Mouse (Mus musculus) stomach, postnatal 0 days (tissue): ENCODE results near the gene Enho. TPM values are rescaled to one million over a fixed set of nuclear protein-coding genes. Genes with fewer than 3 reads are reported as not detected.

Source experiments
- ATAC-seq: fragments of 200-750 bp; cut with Nextera tagmentation; 2 replicates; pipeline ENCODE4 v1.8.0; 2017; ENCODE audit not compliant: low FRiP score, low TSS enrichment
- DNase-seq: peaks from one replicate; pipeline ENCODE4 v3.0.0-alpha.2; 2016; ENCODE audit warnings: low spot score
- H3K27ac ChIP-seq: fragments of 300-500 bp; sonication (generic); replicated peaks from 2 replicates; pipeline ENCODE4 v1.5.1; 2014; ENCODE audit warnings: mild to moderate bottlenecking, control low read depth
- H3K27me3 ChIP-seq: fragments of 300-500 bp; sonication (generic); 2 replicates; pipeline ENCODE4 v1.6.1; 2014; ENCODE audit warnings: low read length; ENCODE audit not compliant: control insufficient read depth, insufficient read depth
- H3K36me3 ChIP-seq: fragments of 300-500 bp; sonication (generic); 2 replicates; pipeline ENCODE4 v1.6.1; 2014; ENCODE audit warnings: low read length, mixed read lengths; ENCODE audit not compliant: control insufficient read depth, insufficient read depth
- H3K4me1 ChIP-seq: fragments of 300-500 bp; sonication (generic); replicated peaks from 2 replicates; pipeline ENCODE4 v1.6.1; 2014; ENCODE audit warnings: antibody characterized with exemption; ENCODE audit not compliant: control insufficient read depth, insufficient read depth
- H3K4me2 ChIP-seq: fragments of 300-500 bp; sonication (generic); replicated peaks from 2 replicates; pipeline ENCODE4 v1.6.1; 2014; ENCODE audit warnings: low read depth, mild to moderate bottlenecking, control low read depth, moderate library complexity
- H3K4me3 ChIP-seq: fragments of 300-500 bp; sonication (generic); 2 replicates; pipeline ENCODE4 v1.5.1; 2014; ENCODE audit warnings: low read depth, low read length, control low read depth
- H3K9ac ChIP-seq: fragments of 300-500 bp; sonication (generic); 2 replicates; pipeline ENCODE4 v1.6.1; 2014; ENCODE audit warnings: mild to moderate bottlenecking, low read length, control low read depth, mixed read lengths
- H3K9me3 ChIP-seq: fragments of 300-500 bp; sonication (generic); 2 replicates; pipeline ENCODE4 v1.6.1; 2016; ENCODE audit warnings: low read length; ENCODE audit not compliant: control insufficient read depth
- CTCF ChIP-seq: IDR thresholded peaks from 2 replicates; pipeline ENCODE4 v1.5.1; 2016; ENCODE audit warnings: antibody characterized with exemption, low read depth, mild to moderate bottlenecking, moderate library complexity
- EP300 ChIP-seq: optimal IDR thresholded peaks from 2 replicates; pipeline ENCODE3; 2016; ENCODE audit warnings: antibody characterized with exemption
- WGBS: fragments of 180-500 bp; shearing (Covaris S2); extraction: QIAGEN DNeasy Blood & Tissue Kit; methylation state at CpG from one replicate; pipeline ENCODE4 v1.1.7; 2014; 5-methylcytosine and 5-hydroxymethylcytosine counted together
- polyA plus RNA-seq: library from polyadenylated mRNA; unstranded; fragments of >200 nt; fragmentation: Nextera tagmentation; extraction: Ambion mirVana; gene quantifications from 2 replicates; pipeline ENCODE4 v1.2.1, GENCODE M21; 2015

The Enho gene
- polyA plus RNA-seq, 1 experiment from 2014 or later: 50.5 TPM

GRCm38 (mm10) chr4:41609681-41610593, 30.2 kb downstream of the Enho start:
- H3K4me3 ChIP-seq: no peak overlapping the region
- DNase-seq (no peak), ATAC-seq (no peak)
- WGBS: 74% methylated on average over 10 of the region's 10 CpGs
- H3K36me3 ChIP-seq: no peaks in the 10 kb centered on the region
- no peaks in the 10 kb centered on the region for H3K4me1 ChIP-seq
- no peak overlapping the region for H3K9ac ChIP-seq
- H3K4me2 ChIP-seq: no peak overlapping the region
- H3K27ac ChIP-seq: no peak overlapping the region
- no peaks in the 10 kb centered on the region for H3K9me3 ChIP-seq
- peak; percentile 51 for TF ChIP-seq CTCF
- no peak for TF ChIP-seq EP300
- no peaks in the 10 kb centered on the region for H3K27me3 ChIP-seq

- ATAC-seq: no peak
- TF ChIP-seq EP300 (no peak), CTCF (no peak)
- DNase-seq: peak; percentile 70
- no peaks in the 10 kb centered on the region for H3K27me3 ChIP-seq
- 38% methylated on average over 4 of the region's 4 CpGs for WGBS
- H3K9me3 ChIP-seq: no peaks in the 10 kb centered on the region
- H3K4me2 ChIP-seq: no peak overlapping the region
- H3K4me3 ChIP-seq: no peak overlapping the region
- no peak overlapping the region for H3K9ac ChIP-seq
- H3K36me3 ChIP-seq: no peaks in the 10 kb centered on the region
- no peaks in the 10 kb centered on the region for H3K4me1 ChIP-seq
- no peak overlapping the region for H3K27ac ChIP-seq
Observed at GRCm38 (mm10) chr4:41606784-41607183, 33.3 kb downstream of the Enho start.

GRCm38 (mm10) chr4:41604476-41605396, 35.4 kb downstream of the Enho start:
- H3K4me1 ChIP-seq: no peaks in the 10 kb centered on the region
- H3K27ac ChIP-seq: no peak overlapping the region
- ATAC-seq (no peak), DNase-seq (no peak)
- no peaks in the 10 kb centered on the region for H3K36me3 ChIP-seq
- H3K9ac ChIP-seq: no peak overlapping the region
- H3K4me2 ChIP-seq: no peak overlapping the region
- TF ChIP-seq CTCF: peak; percentile 66
- no peak for TF ChIP-seq EP300
- no peak overlapping the region for H3K4me3 ChIP-seq
- WGBS: 45% methylated on average over 8 of the region's 8 CpGs
- no peaks in the 10 kb centered on the region for H3K9me3 ChIP-seq
- H3K27me3 ChIP-seq: no peaks in the 10 kb centered on the region

DNA sequence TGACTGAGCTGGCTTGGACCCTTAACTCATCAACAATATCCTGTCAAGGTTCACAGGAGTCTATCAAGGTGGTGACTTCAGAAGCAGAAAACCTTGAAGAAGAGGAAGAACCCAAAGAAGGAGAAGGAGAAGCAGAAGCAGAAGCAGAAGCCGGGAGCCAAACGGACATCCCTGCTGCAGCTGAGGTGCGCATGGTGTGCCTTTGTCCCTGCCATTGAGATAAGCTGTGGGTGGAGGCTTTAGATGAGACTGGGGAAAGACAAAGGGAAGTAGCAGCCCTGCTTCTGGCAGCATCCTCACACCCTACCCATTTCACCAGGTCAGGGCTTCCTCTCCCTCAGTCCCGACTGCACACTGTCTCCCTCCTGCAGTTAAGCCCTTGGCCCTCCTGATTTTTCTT, 37.3 kb downstream of the Enho start:
- no peaks in the 10 kb centered on the region for H3K27me3 ChIP-seq
- no peak for TF ChIP-seq CTCF
- TF ChIP-seq EP300: no peak
- no peaks in the 10 kb centered on the region for H3K4me1 ChIP-seq
- H3K36me3 ChIP-seq: no peaks in the 10 kb centered on the region
- H3K27ac ChIP-seq: no peak overlapping the region
- no peak for DNase-seq
- H3K4me3 ChIP-seq: no peak overlapping the region
- WGBS: 52% methylated on average over 4 of the region's 4 CpGs
- H3K9me3 ChIP-seq: no peaks in the 10 kb centered on the region
- H3K9ac ChIP-seq: no peak overlapping the region
- no peak for ATAC-seq
- H3K4me2 ChIP-seq: no peak overlapping the region

Other genes starting within 250 kb of the Enho start
- gene Kif24, start 175.4 kb downstream of the Enho start, polyA plus RNA-seq: 1.4 and 1.5 TPM in 2 replicates
- 38.6 and 38.8 TPM in 2 replicates for gene Nudt2, start 175.2 kb downstream of the Enho start, polyA plus RNA-seq
- gene AI464131, start 137.2 kb downstream of the Enho start, polyA plus RNA-seq: 3.9 and 4.5 TPM in 2 replicates
- gene 1110017D15Rik, start 123.0 kb downstream of the Enho start, polyA plus RNA-seq: 0.51 and 0.53 TPM in 2 replicates
- 1.4 and 2.4 TPM in 2 replicates for gene Fam219a, start 70.8 kb downstream of the Enho start, polyA plus RNA-seq
- gene Dnaic1, start 70.5 kb downstream of the Enho start, polyA plus RNA-seq: 6.0 and 6.5 TPM in 2 replicates
- gene Cntfr, start 56.8 kb upstream of the Enho start, polyA plus RNA-seq: 4.3 and 5.9 TPM in 2 replicates
- gene Il11ra1, start 59.7 kb upstream of the Enho start, polyA plus RNA-seq: 73.7 and 80.0 TPM in 2 replicates
- 38.0 and 40.2 TPM in 2 replicates for gene Rpp25l, start 73.2 kb upstream of the Enho start, polyA plus RNA-seq
- 129 TPM in 2 replicates for gene Dctn3, start 82.8 kb upstream of the Enho start, polyA plus RNA-seq
- gene Arid3c, start 90.8 kb upstream of the Enho start, polyA plus RNA-seq: 0.05 and 0.07 TPM in 2 replicates
- 27.4 and 31.3 TPM in 2 replicates for gene Galt, start 114.9 kb upstream of the Enho start, polyA plus RNA-seq
- 41.6 and 43.9 TPM in 2 replicates for gene Sigmar1, start 115.8 kb upstream of the Enho start, polyA plus RNA-seq
- 21.2 and 21.3 TPM in 2 replicates for gene Ccl27a, start 133.9 kb upstream of the Enho start, polyA plus RNA-seq